Mouse (Mus musculus) adrenal gland, postnatal 25 days (tissue): ENCODE data around the gene Ctdnep1. TPM values are rescaled to one million over a fixed set of nuclear protein-coding genes. Genes with fewer than 3 reads are reported as not detected.
A peak's percentile ranks its signal among the peaks of the same experiment; 100 is the strongest.
"Not testable (repeated sequence)": the region's sequence is repeated elsewhere in the genome, so short reads cannot be mapped to it uniquely, and the experiment has no call there.

ENCODE experiments used
- DNase-seq: peaks from one replicate; pipeline ENCODE4 v3.0.0; 2021; ENCODE audit warnings: mixed read lengths
- total RNA-seq: library from RNA; stranded (reverse); gene quantifications from 2 replicates; pipeline ENCODE4 v1.2.3, GENCODE M21; 2021

Gene Ctdnep1
- total RNA-seq, 1 experiment from 2014 or later, result 123 TPM

DNA sequence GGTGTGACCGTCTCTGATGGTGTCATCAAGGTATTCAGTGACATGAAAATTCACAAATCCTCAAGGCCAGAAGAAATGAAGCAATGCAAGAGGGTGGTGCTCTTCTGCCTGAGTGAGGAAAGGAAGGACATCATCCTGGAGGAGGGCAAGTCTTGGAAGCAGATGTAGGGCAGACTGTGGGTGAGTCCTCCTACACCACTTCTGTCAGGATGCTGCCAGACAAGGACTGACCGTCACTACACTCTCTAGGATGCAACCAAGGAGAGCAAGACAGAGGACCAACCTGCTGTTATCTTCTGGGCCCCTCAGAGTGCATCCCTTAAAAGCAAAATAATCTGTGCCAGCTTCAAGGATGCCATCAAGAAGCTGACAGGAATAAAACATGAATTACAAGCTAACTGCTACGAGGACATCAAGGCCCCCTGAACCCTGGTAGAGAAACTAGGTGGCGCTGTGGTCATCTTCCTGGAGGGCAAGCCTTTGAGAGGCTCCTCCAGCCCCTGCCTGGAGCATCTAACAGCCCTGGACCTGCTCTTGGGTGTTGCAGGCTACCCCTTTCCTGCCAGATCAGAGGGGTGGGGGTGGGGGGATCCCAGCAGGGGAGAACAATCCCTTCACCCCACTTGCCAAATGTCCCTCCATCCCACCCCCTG is 30.0 kb upstream of the Ctdnep1 start:
- no peak for DNase-seq

DNA sequence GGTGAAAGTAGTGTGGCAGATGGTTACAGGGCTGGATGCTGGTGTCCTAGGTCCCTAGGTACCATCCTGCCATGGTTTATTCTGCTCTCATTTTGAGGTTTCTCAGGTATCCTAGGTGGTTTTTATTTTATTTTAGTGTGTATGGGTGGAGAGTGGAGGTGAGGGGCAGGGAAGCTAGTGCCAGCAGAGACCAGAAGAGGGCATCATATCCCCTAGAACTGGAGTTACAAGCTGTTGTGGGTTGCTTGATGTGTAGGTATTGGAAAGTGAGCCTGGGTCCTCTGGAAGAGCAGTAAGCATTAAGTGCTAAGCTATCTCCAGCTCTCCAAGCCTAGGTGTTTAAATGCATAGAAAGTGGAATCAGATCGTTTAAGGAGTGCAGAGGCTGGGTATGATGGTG is 28.7 kb upstream of the Ctdnep1 start:
- DNase-seq, result no peak

DNA sequence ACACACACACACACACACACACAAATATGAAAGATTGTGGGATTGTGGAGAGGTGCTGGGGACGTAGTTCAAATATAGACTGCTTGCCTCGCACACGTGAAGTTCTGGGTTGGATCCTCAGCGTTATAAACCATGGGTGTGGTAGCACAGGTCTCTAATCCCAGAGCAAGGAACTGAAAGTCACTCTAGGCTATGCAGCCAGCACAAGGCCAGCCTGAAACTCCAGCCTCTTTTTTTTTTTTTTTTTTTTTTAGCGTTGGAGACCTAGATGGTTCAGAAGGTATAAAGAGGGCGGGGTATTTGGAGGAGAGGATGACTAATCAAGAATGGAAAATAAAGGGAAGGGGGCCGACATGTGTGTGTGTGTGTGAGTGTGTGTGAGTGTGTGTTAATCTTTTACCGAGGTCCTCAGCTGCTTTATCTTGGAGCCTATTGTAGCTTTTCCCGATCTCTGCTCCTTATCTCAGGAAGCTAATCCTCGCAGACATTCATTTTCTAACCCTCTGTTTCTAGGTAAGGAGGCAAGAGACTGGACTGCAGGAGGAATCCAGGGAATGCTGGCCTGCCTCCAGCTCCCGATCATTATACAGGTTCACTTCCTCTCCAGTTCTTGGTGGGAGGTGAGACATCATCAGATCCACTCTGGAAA is 27.6 kb upstream of the Ctdnep1 start:
- no peak for DNase-seq

DNA sequence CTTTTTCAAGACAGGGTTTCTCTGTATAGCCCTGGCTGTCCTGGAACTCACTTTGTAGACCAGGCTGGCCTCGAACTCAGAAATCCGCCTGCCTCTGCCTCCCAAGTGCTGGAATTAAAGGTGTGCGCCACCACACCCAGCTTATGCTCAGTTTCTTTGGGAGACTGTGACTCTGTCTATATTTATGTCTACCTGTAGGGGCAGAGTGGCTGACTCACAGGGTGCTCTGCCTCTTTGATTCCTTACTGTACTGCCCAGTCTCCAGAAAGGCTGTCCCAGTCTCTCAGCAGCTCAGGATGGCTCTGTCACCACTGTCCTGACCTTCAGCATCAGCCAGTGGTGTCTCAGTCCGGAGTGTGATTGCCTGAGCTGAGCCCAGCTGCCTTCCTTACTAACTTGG is 25.3 kb upstream of the Ctdnep1 start:
- not testable (repeated sequence) for DNase-seq

DNA sequence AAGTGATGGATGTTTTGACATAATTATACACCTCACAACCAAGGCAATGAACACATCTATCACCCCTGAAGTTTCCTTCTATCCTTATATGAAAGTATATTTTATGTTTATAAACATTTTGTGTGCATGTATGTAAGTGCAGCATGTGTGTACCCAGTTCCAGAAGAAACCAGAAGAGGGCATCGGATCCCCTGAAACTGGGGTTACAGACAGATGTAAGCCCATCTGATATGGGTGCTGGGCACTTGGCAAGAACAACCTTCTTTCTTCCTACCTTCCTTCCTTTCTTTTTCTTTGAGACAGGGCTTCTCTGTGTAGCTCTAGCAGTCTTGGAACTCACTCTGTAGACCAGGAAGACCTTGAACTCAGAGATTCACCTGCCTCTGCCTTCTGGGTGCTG is 24.7 kb upstream of the Ctdnep1 start:
- DNase-seq, result no peak

DNA sequence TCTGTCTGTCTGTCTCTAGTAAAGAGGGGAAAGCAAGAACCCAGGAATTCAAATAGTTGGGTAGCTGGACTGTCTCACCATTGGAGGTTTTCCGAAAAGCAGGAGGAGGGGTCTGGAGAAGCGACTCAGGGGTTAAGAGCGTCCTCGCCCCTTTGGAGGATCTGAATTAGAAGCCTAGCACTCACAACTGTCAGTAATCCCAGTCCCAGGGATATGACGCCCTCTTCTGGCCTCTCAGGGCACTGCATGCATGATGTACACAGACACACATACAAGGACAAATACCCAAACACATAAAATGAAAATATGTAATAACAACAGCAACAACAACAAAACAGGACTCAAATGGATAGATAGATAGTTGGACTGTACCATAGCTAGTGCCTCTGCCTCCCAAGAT is 20.3 kb upstream of the Ctdnep1 start:
- DNase-seq, result no peak

DNA sequence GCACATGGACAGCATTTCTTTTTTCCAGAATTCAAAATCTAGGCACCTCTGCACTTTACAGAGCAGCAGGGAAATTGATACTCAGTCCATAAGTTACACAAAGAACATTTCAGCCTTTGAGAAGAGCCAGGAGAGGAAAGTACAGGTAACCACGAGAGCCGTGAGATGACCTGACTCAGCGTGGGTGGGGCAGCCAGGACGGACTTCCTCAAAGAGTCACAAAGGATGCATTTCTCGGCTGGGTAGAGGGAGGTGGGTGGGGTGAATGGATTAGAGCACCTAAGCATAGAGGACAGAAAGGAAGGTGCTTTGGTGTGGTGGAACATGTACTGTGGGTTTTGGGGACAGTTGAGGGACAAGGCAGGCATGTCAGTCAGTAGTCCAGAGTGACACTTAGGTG is 19.1 kb upstream of the Ctdnep1 start:
- no peak for DNase-seq

DNA sequence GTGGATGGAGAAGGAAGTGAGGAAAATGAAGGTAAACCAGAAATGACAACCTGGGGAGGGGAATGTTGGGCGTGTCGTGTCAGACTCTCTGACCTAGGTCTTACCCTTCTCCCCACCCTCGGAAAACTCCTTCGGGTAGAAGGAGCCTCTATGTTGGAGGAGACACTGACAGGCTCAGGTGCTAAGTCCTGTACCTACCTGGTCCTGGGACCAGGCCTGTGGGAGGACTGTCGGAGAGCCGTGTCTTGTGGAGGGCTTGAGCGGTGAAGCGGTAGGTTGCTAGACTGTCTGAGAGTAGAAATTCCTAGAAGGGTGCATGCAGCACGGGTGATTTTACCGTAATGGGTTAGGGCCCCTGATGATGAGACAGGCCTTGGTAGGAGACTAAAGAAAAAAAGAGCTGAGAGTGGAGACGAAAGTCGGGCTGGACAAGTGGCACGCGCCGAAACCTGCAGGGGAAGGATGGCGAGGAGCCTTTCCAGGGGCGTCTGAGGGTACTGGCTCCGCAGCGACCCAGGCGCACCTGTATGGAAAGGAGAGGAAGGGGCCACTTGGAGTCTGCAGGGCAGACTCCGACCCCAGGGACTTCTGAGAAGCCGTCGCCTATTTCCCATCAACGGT is 16.2 kb upstream of the Ctdnep1 start, which contains the start of gene Cldn7:
TSS of gene Cldn7 (plus strand) at position 130 of the 621 bp plus-strand sequence.
- DNase-seq, result no peak

DNA sequence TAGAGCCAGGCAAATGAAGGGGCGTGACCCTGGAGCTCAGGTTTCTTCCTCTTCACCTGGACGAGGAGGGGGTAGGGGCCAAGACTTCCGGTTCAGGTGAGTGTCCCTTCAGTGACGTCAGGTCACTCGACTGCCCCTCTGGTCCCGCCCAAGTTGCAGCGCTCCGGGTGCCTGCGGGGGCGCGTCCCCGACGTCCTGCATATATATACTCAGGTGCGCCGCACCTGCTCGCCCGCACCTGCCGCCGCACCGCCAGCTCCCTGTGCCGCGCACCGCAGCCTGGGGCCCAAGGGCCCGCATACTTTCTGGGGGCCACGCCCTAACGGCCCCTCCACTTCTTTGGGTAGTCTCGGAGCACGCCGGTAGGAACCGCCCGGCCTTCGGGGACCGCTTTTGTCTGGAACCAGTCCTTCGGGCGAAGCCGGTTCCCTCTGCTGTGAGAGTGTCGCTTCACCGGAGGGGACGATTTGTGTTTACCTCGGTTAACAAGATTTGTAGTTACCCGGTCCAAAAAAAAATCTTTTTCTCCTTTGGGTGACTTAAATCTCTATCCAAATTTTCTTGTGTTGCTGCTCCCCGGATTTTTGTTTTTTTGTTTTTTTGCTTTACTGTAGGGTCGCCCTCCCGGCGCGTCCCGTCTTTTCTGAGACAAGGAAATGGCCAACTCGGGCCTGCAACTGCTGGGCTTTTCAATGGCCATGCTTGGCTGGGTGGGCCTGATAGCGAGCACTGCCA is 15.5 kb upstream of the Ctdnep1 start:
- DNase-seq, result no peak

DNA sequence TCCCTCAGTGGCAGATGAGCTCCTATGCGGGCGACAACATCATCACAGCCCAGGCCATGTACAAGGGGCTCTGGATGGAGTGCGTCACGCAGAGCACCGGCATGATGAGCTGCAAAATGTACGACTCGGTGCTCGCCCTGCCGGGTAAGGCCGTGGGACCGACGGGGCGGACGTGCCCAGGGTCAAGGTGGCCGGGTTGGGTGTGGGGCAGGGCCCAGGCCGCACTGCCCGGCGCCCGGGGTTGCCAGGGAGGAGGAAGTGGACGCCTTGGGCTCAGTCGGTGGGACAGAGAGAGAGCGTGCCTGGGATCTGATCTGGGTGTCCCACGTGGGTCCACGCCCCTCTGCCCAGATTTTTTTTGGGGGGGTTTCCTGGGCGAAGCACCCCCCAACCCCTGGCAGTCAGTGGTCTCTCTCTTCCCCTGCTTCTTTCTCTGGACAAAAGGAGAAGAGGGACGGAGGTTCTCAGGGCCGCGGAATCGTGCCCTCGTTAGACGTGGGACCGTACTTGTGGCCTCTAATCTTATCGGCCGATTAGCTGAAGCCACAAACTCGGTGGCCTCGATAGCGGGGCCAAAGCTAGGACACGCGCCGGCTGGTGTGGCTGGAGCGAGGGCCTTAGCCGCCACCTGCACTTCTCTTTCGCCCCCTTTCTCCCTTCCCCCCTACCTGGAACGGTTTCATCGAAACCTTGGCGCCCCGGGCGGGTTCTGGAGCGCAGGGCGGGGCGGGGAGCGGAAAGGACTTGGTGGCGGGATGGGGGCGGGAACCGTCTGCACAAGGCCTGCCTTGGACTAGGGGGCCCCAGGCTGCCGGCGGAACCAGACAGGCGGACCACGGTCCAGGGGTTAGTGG is 14.7 kb upstream of the Ctdnep1 start:
- no peak for DNase-seq

DNA sequence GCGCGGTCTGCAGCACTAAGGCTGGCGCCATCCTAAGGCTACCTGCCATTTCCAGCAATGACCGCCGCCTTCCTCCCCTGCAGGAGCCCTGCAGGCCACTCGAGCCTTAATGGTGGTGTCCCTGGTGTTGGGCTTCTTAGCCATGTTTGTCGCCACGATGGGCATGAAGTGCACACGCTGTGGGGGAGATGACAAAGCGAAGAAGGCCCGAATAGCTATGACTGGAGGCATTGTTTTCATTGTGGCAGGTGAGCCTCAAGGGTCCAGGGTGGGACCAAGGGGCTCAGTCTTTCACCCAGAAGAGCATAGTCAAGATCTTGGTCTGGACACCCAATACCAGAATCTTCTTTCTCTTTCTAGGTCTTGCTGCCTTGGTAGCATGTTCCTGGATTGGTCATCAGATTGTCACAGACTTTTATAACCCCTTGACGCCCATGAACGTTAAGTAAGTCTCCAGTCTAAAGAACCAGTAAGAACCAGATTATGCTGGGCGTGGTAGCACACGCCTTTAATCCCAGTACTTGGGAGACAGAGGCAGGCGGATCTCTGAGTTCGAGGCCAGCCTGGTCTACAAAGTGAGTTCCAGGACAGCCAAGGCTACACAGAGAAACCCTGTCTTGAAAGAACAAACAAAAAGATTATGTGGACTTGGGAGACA is 14.0 kb upstream of the Ctdnep1 start:
- DNase-seq, result no peak

DNA sequence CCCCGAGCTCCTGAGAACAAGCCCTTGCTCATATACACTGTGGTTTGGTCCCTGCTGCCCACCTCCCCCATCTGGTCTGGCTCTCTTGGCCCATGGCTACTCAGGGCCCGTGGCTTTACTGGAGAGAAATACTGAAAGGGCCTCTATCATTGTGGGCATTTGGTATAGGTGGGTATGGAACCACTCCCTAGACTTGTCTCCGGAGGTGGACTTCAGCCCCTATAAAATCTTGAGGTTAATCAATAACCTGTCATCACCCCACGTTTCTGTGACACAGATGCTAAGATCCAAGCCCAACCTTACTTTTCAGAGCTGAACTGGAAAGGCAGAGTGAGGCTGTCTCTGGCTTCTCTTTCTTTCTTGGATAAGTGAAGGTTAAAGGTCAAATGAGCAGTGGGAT is 12.2 kb upstream of the Ctdnep1 start:
- DNase-seq, result no peak

DNA sequence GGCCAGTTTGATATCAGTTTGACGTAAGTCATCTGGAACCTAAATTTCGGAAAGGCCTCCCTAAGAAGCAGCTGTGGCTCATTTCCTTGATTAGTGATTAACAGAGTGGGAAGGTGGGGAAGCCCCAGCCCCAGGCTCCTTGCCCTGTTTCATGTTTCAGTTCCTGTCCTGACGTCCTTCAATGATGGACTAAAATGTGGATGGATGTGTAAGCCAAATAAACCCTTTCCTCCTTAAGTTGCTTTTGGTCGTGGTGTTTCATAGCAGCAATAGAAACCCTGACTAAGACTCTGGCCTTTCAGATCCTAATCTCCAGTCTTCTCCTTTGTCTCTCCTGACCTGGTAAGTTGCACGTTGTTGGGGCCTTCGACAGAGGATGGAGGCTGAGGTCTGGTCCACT is 10.7 kb upstream of the Ctdnep1 start:
- no peak for DNase-seq

DNA sequence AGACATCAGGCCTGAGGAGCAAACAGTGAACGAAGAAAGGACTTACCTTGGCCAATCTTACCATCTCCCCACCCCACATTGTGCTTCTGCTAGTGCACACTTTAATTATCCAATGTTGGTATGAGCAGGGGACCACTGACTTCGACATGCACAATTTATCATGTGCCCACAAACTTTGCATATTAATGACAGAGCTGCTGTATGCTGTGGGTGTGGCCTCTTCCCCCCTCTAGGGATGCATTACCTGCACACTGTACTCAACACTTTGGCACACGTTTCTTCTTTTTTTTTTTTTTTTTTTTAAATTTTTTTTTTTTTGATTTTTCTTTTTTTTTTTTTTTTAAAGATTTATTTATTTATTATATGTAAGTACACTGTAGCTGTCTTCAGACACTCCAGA is 10.2 kb upstream of the Ctdnep1 start:
- DNase-seq, result no peak

DNA sequence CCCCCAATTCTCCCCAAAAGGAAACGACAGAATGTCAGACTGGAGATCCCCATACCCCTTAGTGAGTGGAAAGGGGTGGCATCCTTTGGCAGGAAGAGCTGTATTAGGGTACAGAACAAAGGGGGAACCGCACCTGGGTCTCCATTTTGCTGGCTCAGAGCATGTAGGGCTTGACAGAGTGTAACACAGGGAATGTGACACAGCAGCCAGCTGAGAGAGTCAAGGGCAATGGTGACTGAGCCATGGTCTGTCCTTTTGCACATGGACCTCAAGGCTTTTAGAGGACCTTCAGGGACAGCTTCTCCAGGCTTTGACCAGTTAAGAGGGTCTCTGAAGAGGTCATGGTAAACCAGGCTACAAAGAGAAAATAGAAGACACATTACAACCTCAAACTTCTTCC is 6.0 kb upstream of the Ctdnep1 start:
- DNase-seq, result no peak

DNA sequence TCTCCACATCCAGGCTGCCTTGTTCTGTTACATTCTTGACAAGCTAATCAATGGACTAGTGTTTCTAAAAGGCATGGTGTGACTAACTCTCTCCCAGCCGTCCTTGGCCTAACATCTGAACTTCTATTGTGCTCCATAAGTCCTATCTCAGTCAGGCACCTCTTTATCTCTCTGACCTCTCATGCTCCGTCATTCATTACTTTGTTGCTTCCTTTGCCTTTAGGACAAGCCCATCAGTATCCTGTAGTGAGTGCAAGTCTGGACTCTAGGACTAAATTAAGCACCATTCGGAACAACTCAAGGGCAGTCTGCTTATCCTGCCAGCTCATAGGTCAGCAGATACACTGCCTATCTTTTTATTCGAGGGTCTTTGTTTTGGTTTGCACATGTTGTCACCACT is 4.7 kb upstream of the Ctdnep1 start:
- no peak for DNase-seq

DNA sequence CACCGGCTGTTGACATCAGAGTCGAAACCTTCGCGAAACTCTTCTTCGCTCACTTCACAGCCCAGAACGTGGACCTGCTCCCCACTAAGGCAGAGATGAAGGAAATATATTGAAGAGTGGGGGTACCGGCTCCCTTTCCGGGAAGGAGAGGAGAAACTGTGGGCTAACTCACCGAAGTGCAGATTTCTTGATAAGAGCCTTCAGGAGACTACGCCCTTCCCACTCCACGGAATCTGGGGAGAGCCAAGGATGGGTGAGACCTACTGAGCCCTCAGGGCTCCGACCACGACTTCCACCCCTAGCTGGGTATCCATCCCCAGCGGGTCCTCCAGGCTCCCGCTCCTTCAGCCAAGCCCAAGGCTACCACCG is 1.1 kb upstream of the Ctdnep1 start:
- no peak for DNase-seq

DNA sequence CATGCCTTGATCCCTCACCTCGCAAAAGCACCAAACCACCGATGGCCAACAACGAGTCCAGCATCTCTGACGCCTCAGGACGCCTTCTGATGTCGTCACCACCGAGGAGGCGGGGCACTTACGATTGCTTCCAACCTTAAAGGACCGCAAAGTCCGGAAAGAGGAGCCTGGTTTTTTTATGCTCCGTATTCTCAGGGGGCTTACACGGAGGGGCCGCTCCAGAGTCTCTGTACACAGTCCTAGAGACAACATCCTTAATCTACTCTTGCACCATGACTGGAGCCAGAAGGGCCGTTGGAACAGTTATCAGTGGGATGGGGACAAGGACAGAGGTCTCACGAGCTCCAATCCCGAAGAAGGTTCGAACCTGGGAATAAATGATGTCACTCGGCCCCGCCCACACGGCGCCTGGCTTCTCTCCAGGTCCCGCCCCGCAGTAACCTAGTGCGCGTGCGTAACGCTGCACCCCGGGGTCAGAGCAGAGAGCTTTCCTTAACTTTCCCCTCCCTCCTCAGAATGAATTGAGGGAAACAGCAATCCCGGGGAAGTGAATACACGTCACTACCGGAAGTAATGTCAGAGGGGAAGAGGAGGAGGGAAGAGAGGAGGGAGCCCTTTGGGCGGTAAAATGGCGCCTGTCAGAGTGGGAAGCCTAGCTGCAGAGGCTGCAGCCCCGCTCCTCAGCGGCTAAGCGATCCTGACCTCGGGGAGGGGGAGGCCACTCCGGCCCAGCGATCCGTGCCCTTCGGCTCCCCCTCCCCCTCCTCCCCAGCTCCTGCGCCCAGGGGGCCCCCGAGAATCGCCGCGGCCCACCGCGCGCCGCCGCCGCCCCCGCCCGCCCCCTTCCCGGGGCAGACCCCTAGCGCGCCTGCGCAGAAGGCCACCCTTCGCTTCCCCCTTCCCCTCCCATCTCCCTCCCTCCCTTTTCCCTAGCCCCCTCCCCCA is 488 bp upstream of the Ctdnep1 start:
- DNase-seq, result peak; percentile 96

DNA sequence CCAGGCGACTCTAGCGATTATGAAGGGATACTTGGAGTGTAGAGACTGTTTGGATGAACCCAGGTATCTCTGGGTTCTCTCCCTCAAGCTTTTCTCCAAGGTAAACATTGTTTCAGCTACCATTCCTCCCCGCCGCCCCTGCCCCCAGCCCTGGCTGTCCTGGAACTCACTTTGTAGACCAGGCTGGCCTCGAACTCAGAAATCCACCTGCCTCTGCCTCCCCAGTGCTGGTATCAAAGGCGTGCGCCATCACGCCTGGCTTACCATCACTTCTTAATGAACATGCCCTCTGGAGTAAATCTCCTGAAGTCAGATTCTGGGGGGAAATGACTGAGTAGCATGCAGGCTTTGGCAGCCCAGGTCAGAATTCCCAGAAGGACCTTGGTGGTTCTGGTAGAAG is 1.3 kb downstream of the Ctdnep1 start, which contains the start of gene Elp5:
TSS of gene Elp5 (minus strand) at position 293 of the 400 bp plus-strand sequence.
- no peak for DNase-seq

DNA sequence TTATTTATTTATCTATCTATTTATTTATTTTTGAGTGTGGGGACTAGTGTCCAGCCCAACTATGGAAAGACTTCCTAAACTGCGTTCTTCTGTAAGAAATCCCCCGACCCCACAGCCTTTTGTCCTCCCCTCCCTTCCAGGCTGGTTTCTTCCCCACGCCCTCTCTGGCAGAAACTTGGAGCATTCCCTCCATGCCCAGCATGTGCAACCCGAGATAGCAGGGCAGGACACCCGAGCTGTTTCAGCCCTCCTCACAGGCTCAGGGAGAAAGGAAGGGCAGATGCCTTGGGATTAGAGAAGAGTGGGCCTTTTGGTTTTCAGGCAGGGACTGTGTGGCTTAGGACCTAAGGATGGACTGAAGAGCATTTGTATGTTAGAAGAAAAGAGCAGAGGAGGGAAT is 1.9 kb downstream of the Ctdnep1 start:
- DNase-seq, result no peak
